Mouse (Mus musculus): ENCODE data around the gene Dstyk. TPM values are rescaled to one million over a fixed set of nuclear protein-coding genes. Genes with fewer than 3 reads are reported as not detected.

The Dstyk gene
- polyA plus RNA-seq, 1 experiment from 2014 or later, result 12.2 TPM

- Histone ChIP-seq H3K27ac (ENCODE audit: low read length) (no peak overlapping the region), H3K4me2 (replicated peaks; ENCODE audit: low read depth, low read length) (no peak overlapping the region), H3K36me3 (ENCODE audit: insufficient read depth, low read length) (0 out of 2 replicates have a peak, but pooled peaks cover 6% of the 10 kb centered on the region), H3K27me3 (replicated peaks; ENCODE audit: insufficient read depth, low read length) (no peaks in the 10 kb centered on the region), H3K9ac (replicated peaks; ENCODE audit: low read depth) (no peak overlapping the region), H3K4me1 (ENCODE audit: insufficient read depth, low read depth, low read length) (peaks cover 41% of the 10 kb centered on the region), H3K4me3 (ENCODE audit: low read depth, low read length) (no peak overlapping the region), H3K9me3 (ENCODE audit: low read length) (no peaks in the 10 kb centered on the region)
- 79% methylated on average over 3 of the region's 3 CpGs for WGBS
- no peak for DNase-seq (ENCODE audit: low spot score)
- no peak for ATAC-seq
- no peak for TF ChIP-seq EP300 (IDR thresholded peaks at IDR 0.05)
- no peak for TF ChIP-seq CTCF (IDR thresholded peaks at IDR 0.05)
These were observed 39.5 kb upstream of the Dstyk start for GRCm38 (mm10) chr1:132377811-132378210.

GRCm38 (mm10) chr1:132380550-132381100, 36.7 kb upstream of the Dstyk start:
- H3K27me3 ChIP-seq (replicated peaks; ENCODE audit: insufficient read depth, low read length), result no peaks in the 10 kb centered on the region
- ATAC-seq, result no peak
- 79% methylated on average over 27 of the region's 27 CpGs for WGBS

GRCm38 (mm10) chr1:132381929-132382328, 35.4 kb upstream of the Dstyk start:
- WGBS, result 51% methylated on average over 10 of the region's 10 CpGs
- no peak for DNase-seq (ENCODE audit: low spot score)
- TF ChIP-seq EP300 (IDR thresholded peaks at IDR 0.05) (no peak), CTCF (IDR thresholded peaks at IDR 0.05) (0 out of 2 replicates have a peak, but pooled peaks have one; percentile 7)
- no peak overlapping the region for H3K9ac ChIP-seq (replicated peaks; ENCODE audit: low read depth)
- H3K4me2 ChIP-seq (replicated peaks; ENCODE audit: low read depth, low read length), result no peak overlapping the region
- no peaks in the 10 kb centered on the region for H3K9me3 ChIP-seq (ENCODE audit: low read length)
- peaks cover 13% of the 10 kb centered on the region; the same call in 1 of the 2 replicates for H3K4me1 ChIP-seq (ENCODE audit: insufficient read depth, low read depth, low read length)
- H3K27ac ChIP-seq (ENCODE audit: low read length), result no peak overlapping the region
- no peak for ATAC-seq
- H3K4me3 ChIP-seq (ENCODE audit: low read depth, low read length), result no peak overlapping the region
- no peaks in the 10 kb centered on the region for H3K27me3 ChIP-seq (replicated peaks; ENCODE audit: insufficient read depth, low read length)
- 0 out of 2 replicates have a peak, but pooled peaks cover 6% of the 10 kb centered on the region for H3K36me3 ChIP-seq (ENCODE audit: insufficient read depth, low read length)

More at GRCm38 (mm10) chr1:132380550-132381100, 36.7 kb upstream of the Dstyk start:
- no peak overlapping the region for H3K4me3 ChIP-seq (ENCODE audit: low read depth, low read length)
- 0 out of 2 replicates have a peak, but pooled peaks cover 6% of the 10 kb centered on the region for H3K36me3 ChIP-seq (ENCODE audit: insufficient read depth, low read length)
- no peak overlapping the region for H3K9ac ChIP-seq (replicated peaks; ENCODE audit: low read depth)
- no peak for DNase-seq (ENCODE audit: low spot score)
- no peaks in the 10 kb centered on the region for H3K9me3 ChIP-seq (ENCODE audit: low read length)
- H3K4me2 ChIP-seq (replicated peaks; ENCODE audit: low read depth, low read length), result no peak overlapping the region
- H3K4me1 ChIP-seq (ENCODE audit: insufficient read depth, low read depth, low read length), result peaks cover 17% of the 10 kb centered on the region; the same call in 1 of the 2 replicates
- H3K27ac ChIP-seq (ENCODE audit: low read length), result no peak overlapping the region
- no peak for TF ChIP-seq EP300 (IDR thresholded peaks at IDR 0.05)
- TF ChIP-seq CTCF (IDR thresholded peaks at IDR 0.05), result no peak

- H3K9ac ChIP-seq (replicated peaks; ENCODE audit: low read depth), result no peak overlapping the region
- peak; percentile 63 for TF ChIP-seq EP300 (IDR thresholded peaks at IDR 0.05)
- no peak for TF ChIP-seq CTCF (IDR thresholded peaks at IDR 0.05)
These were observed 33.3 kb upstream of the Dstyk start for GRCm38 (mm10) chr1:132384001-132384554.

GRCm38 (mm10) chr1:132385266-132385665, 32.1 kb upstream of the Dstyk start:
- TF ChIP-seq EP300 (IDR thresholded peaks at IDR 0.05) (no peak), CTCF (IDR thresholded peaks at IDR 0.05) (no peak)
- Histone ChIP-seq H3K27me3 (replicated peaks; ENCODE audit: insufficient read depth, low read length) (no peaks in the 10 kb centered on the region), H3K4me1 (ENCODE audit: insufficient read depth, low read depth, low read length) (peaks cover 7% of the 10 kb centered on the region; the same call in 1 of the 2 replicates), H3K9ac (replicated peaks; ENCODE audit: low read depth) (no peak overlapping the region), H3K4me2 (replicated peaks; ENCODE audit: low read depth, low read length) (no peak overlapping the region), H3K27ac (ENCODE audit: low read length) (no peak overlapping the region), H3K36me3 (ENCODE audit: insufficient read depth, low read length) (0 out of 2 replicates have a peak, but pooled peaks cover 6% of the 10 kb centered on the region), H3K9me3 (ENCODE audit: low read length) (no peaks in the 10 kb centered on the region), H3K4me3 (ENCODE audit: low read depth, low read length) (no peak overlapping the region)
- no peak for DNase-seq (ENCODE audit: low spot score)
- WGBS, result 60% methylated on average over 14 of the region's 14 CpGs
- ATAC-seq, result no peak

More at GRCm38 (mm10) chr1:132384001-132384554, 33.3 kb upstream of the Dstyk start:
- H3K4me2 ChIP-seq (replicated peaks; ENCODE audit: low read depth, low read length), result no peak overlapping the region
- 0 out of 2 replicates have a peak, but pooled peaks cover 6% of the 10 kb centered on the region for H3K36me3 ChIP-seq (ENCODE audit: insufficient read depth, low read length)
- ATAC-seq (peak; percentile 13; the same call in 1 of the 2 replicates), DNase-seq (ENCODE audit: low spot score) (no peak)
- no peaks in the 10 kb centered on the region for H3K27me3 ChIP-seq (replicated peaks; ENCODE audit: insufficient read depth, low read length)
- H3K27ac ChIP-seq (ENCODE audit: low read length), result no peak overlapping the region
- 88% methylated on average over 8 of the region's 8 CpGs for WGBS
- no peak overlapping the region for H3K4me3 ChIP-seq (ENCODE audit: low read depth, low read length)
- no peaks in the 10 kb centered on the region for H3K9me3 ChIP-seq (ENCODE audit: low read length)
- peaks cover 7% of the 10 kb centered on the region; the same call in 1 of the 2 replicates for H3K4me1 ChIP-seq (ENCODE audit: insufficient read depth, low read depth, low read length)

- 0 out of 2 replicates have a peak, but pooled peaks cover 6% of the 10 kb centered on the region for H3K36me3 ChIP-seq (ENCODE audit: insufficient read depth, low read length)
- H3K27ac ChIP-seq (ENCODE audit: low read length), result no peak overlapping the region
- TF ChIP-seq CTCF (IDR thresholded peaks at IDR 0.05), result no peak
- no peak for TF ChIP-seq EP300 (IDR thresholded peaks at IDR 0.05)
- peaks cover 7% of the 10 kb centered on the region; the same call in 1 of the 2 replicates for H3K4me1 ChIP-seq (ENCODE audit: insufficient read depth, low read depth, low read length)
- H3K27me3 ChIP-seq (replicated peaks; ENCODE audit: insufficient read depth, low read length), result no peaks in the 10 kb centered on the region
- no peak overlapping the region for H3K4me2 ChIP-seq (replicated peaks; ENCODE audit: low read depth, low read length)
- DNase-seq (ENCODE audit: low spot score) (no peak), ATAC-seq (no peak)
- WGBS, result 46% methylated on average over 4 of the region's 4 CpGs
- no peak overlapping the region for H3K9ac ChIP-seq (replicated peaks; ENCODE audit: low read depth)
- no peaks in the 10 kb centered on the region for H3K9me3 ChIP-seq (ENCODE audit: low read length)
- H3K4me3 ChIP-seq (ENCODE audit: low read depth, low read length), result no peak overlapping the region
These were observed 31.6 kb upstream of the Dstyk start for GRCm38 (mm10) chr1:132385711-132386110.
